In the genomic region with DNA sequence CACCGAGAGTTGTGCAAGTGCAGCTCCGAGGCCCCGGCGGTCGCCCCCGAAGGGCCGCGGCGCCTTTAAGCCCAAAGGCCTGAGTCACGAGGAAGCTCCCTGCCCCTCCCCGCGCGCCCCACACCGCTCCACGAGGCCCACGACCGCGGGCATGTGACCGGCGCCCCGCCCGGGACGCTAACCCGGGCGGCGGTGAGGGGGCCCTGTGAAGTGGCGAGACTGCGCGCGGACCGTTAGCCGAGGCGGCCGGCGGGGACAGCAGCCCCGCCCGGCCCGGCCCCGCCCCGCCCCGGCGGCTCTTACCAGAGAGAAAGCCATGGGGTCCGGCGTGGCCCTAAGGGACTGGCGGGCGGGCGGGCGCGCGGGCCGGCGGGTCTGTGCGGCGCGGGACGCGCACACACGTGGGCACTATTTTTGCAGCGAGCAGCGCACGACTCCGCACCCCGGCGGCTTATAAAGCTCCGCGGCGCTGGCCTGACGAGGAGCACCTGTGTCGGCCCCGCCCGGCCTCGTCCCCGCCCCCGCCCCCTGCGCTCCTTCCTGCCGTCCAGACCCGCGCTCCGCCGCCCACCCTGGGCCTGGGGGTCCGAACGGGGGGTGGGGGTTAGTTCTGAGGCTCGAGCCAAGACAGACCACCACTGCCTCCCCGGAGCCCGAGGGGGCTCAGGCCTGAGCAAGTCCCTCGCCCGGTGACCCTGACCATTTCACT, we compare ENCODE assay signal across 9 mouse cellular contexts. TPM values are rescaled to one million over a fixed set of nuclear protein-coding genes. Genes with fewer than 3 reads are reported as not detected.
A peak's percentile ranks its signal among the peaks of the same experiment; 100 is the strongest.
DNase-seq lines count a peak whose midpoint lies in the region; ATAC-seq lines count a peak whose summit lies in the region.
"Had no signal": no experiment of that assay in that cellular context is flagged by ENCODE, and none has a peak within 500 bp of the region (broad histone marks: within the 10 kb centered on the region; RNA-seq: fewer than 3 reads in every experiment).

No protein-coding gene starts in this region.

- H3K9ac ChIP-seq in embryonic facial prominence, embryonic 15.5 days = 0 out of 2 replicates have a peak overlapping the region, but pooled peaks have one; percentile 2
- H3K9ac ChIP-seq in heart, embryonic 13.5 days = peak overlapping the region; percentile 66
- no peak overlapping the region for H3K9ac ChIP-seq in kidney, embryonic 15.5 days
- H3K9ac ChIP-seq in liver, embryonic 12.5 days = no peak overlapping the region

- 0 out of 2 replicates have a peak, but pooled peaks have one; percentile 18 for ATAC-seq in embryonic facial prominence, embryonic 15.5 days (ENCODE audit: insufficient number of reproducible peaks, low FRiP score, low TSS enrichment, low read depth)
- no peak for ATAC-seq in heart, embryonic 13.5 days (ENCODE audit: extremely low read depth, insufficient number of reproducible peaks, low FRiP score, low TSS enrichment)
- peak; percentile 29; the same call in 1 of the 2 replicates for ATAC-seq in kidney, embryonic 15.5 days (replicated peaks; ENCODE audit: low FRiP score)
- ATAC-seq in liver, embryonic 12.5 days = peak; percentile 37; the same call in 1 of the 2 replicates

- DNase-seq in thymus, postnatal 14 days = peak; percentile 20
- DNase-seq in thymus, postnatal 10 days (ENCODE audit: low spot score in 2 of 2) = no peak
- peak; percentile 8 for DNase-seq in naive thymus-derived CD4-positive, alpha-beta T cell, adult 2 months (ENCODE audit: low read depth)
- DNase-seq in urinary bladder, postnatal 36 days (ENCODE audit: low spot score in 2 of 2) = peak; percentile 24 to 52

- H3K27ac ChIP-seq in embryonic facial prominence, embryonic 15.5 days (replicated peaks) = no peak overlapping the region
- no peak overlapping the region for H3K27ac ChIP-seq in heart, embryonic 13.5 days (replicated peaks)
- no peak overlapping the region for H3K27ac ChIP-seq in kidney, embryonic 15.5 days
- no peak overlapping the region for H3K27ac ChIP-seq in liver, embryonic 12.5 days

- H3K4me3 ChIP-seq in embryonic facial prominence, embryonic 15.5 days (replicated peaks) = peak overlapping the region; percentile 48
- peak overlapping the region; percentile 62 for H3K4me3 ChIP-seq in heart, embryonic 13.5 days
- H3K4me3 ChIP-seq in kidney, embryonic 15.5 days (replicated peaks) = peak overlapping the region; percentile 51
- peak overlapping the region; percentile 53 for H3K4me3 ChIP-seq in liver, embryonic 12.5 days

- 1% methylated on average over 85 of the region's 87 CpGs for WGBS in embryonic facial prominence, embryonic 15.5 days
- 2% methylated on average over 62 of the region's 87 CpGs for WGBS in heart, embryonic 13.5 days
- WGBS in kidney, embryonic 15.5 days = 2% methylated on average over 81 of the region's 87 CpGs
- WGBS in liver, embryonic 12.5 days (ENCODE audit: insufficient replicate concordance) = 1% methylated on average over 70 of the region's 87 CpGs

- H3K4me2 ChIP-seq in embryonic facial prominence, embryonic 15.5 days (replicated peaks) = peak overlapping the region; percentile 93
- peak overlapping the region; percentile 95 for H3K4me2 ChIP-seq in heart, embryonic 13.5 days
- peak overlapping the region; percentile 85 for H3K4me2 ChIP-seq in kidney, embryonic 15.5 days
- peak overlapping the region; percentile 76 for H3K4me2 ChIP-seq in liver, embryonic 12.5 days

- no peaks in the 10 kb centered on the region for H3K9me3 ChIP-seq in embryonic facial prominence, embryonic 15.5 days (replicated peaks)
- no peaks in the 10 kb centered on the region for H3K9me3 ChIP-seq in heart, embryonic 13.5 days
- no peaks in the 10 kb centered on the region for H3K9me3 ChIP-seq in kidney, embryonic 15.5 days (replicated peaks)
- H3K9me3 ChIP-seq in liver, embryonic 12.5 days (replicated peaks) = no peaks in the 10 kb centered on the region

- H3K4me1 ChIP-seq in embryonic facial prominence, embryonic 15.5 days = peaks cover 26% of the 10 kb centered on the region
- H3K4me1 ChIP-seq in heart, embryonic 13.5 days = peaks cover 29% of the 10 kb centered on the region
- H3K4me1 ChIP-seq in kidney, embryonic 15.5 days = peaks cover 26% of the 10 kb centered on the region
- peaks cover 24% of the 10 kb centered on the region for H3K4me1 ChIP-seq in liver, embryonic 12.5 days

- H3K27me3 ChIP-seq in embryonic facial prominence, embryonic 15.5 days = peaks cover 82% of the 10 kb centered on the region
- H3K27me3 ChIP-seq in heart, embryonic 13.5 days (replicated peaks) = peaks cover 95% of the 10 kb centered on the region
- peaks cover 93% of the 10 kb centered on the region for H3K27me3 ChIP-seq in kidney, embryonic 15.5 days
- peaks cover 84% of the 10 kb centered on the region for H3K27me3 ChIP-seq in liver, embryonic 12.5 days (replicated peaks)

- H3K36me3 ChIP-seq in embryonic facial prominence, embryonic 15.5 days = no peaks in the 10 kb centered on the region
- H3K36me3 ChIP-seq in heart, embryonic 13.5 days = no peaks in the 10 kb centered on the region
- H3K36me3 ChIP-seq in kidney, embryonic 15.5 days = no peaks in the 10 kb centered on the region
- H3K36me3 ChIP-seq in liver, embryonic 12.5 days = no peaks in the 10 kb centered on the region

RNA-seq across cellular contexts. Expression of a gene that starts 0.8 kb away (rescaled TPM):
- 3.1 and 4.0 TPM in 2 replicates for polyA plus RNA-seq in embryonic facial prominence, embryonic 15.5 days (2015; fragmentation: Nextera tagmentation; extraction: Ambion mirVana)
- polyA plus RNA-seq in heart, embryonic 13.5 days (2015; fragmentation: Nextera tagmentation; extraction: Ambion mirVana) = 2.4 and 4.1 TPM in 2 replicates
- polyA plus RNA-seq in kidney, embryonic 15.5 days (2015; fragmentation: Nextera tagmentation; extraction: Ambion mirVana) = 0.87 and 1.9 TPM in 2 replicates
- polyA plus RNA-seq in liver, embryonic 12.5 days (2016; fragmentation: Nextera tagmentation; extraction: Ambion mirVana) = 0.08 and 0.15 TPM in 2 replicates

RNA-seq across cellular contexts. Expression of a gene that starts 39.2 kb away (rescaled TPM):
- polyA plus RNA-seq in embryonic facial prominence, embryonic 15.5 days (2015; fragmentation: Nextera tagmentation; extraction: Ambion mirVana) = 3.5 and 4.6 TPM in 2 replicates
- 3.7 and 4.1 TPM in 2 replicates for polyA plus RNA-seq in heart, embryonic 13.5 days (2015; fragmentation: Nextera tagmentation; extraction: Ambion mirVana)
- polyA plus RNA-seq in kidney, embryonic 15.5 days (2015; fragmentation: Nextera tagmentation; extraction: Ambion mirVana) = 1.2 and 2.6 TPM in 2 replicates
- polyA plus RNA-seq in liver, embryonic 12.5 days (2016; fragmentation: Nextera tagmentation; extraction: Ambion mirVana) = 0.13 and 0.35 TPM in 2 replicates

RNA-seq across cellular contexts. Expression of a gene that starts 43.6 kb away (rescaled TPM):
- not detected in 2 replicates for polyA plus RNA-seq in embryonic facial prominence, embryonic 15.5 days (2015; fragmentation: Nextera tagmentation; extraction: Ambion mirVana)
- polyA plus RNA-seq in heart, embryonic 13.5 days (2015; fragmentation: Nextera tagmentation; extraction: Ambion mirVana) = not detected in 2 replicates
- not detected in 2 replicates for polyA plus RNA-seq in kidney, embryonic 15.5 days (2015; fragmentation: Nextera tagmentation; extraction: Ambion mirVana)
- polyA plus RNA-seq in liver, embryonic 12.5 days (2016; fragmentation: Nextera tagmentation; extraction: Ambion mirVana) = not detected in 2 replicates
- polyA plus RNA-seq: large intestine, adult 2 months had no signal

Comparison
In these comparisons a context has a peak if more than half of its experiments do, and no peak if none do; other contexts are left out.
1. DNase-seq: peak in thymus, postnatal 14 days (single experiment), naive thymus-derived CD4-positive, alpha-beta T cell, adult 2 months (single experiment) and urinary bladder, postnatal 36 days (2 of 2); none in thymus, postnatal 10 days (0 of 2).
2. H3K9ac ChIP-seq: peak in embryonic facial prominence, embryonic 15.5 days (single experiment) and heart, embryonic 13.5 days (single experiment); none in kidney, embryonic 15.5 days (single experiment) and liver, embryonic 12.5 days (single experiment).
3. Peak in every context shown above with its lines, with median percentiles within 50 percentile points of each other: H3K4me2 ChIP-seq and H3K4me3 ChIP-seq.